Mouse (Mus musculus): ENCODE data around the gene Gcsam. TPM values are rescaled to one million over a fixed set of nuclear protein-coding genes. Genes with fewer than 3 reads are reported as not detected.

Gene Gcsam
- polyA plus RNA-seq, 1 experiment from 2014 or later = not detected

- Histone ChIP-seq H3K27me3 (no peaks in the 10 kb centered on the region), H3K9ac (no peak overlapping the region), H3K9me3 (replicated peaks) (no peaks in the 10 kb centered on the region; the same call in 1 of the 2 replicates), H3K4me3 (no peak overlapping the region), H3K4me2 (replicated peaks) (no peak overlapping the region), H3K27ac (no peak overlapping the region), H3K36me3 (no peaks in the 10 kb centered on the region), H3K4me1 (no peaks in the 10 kb centered on the region)
- 91% methylated on average over 2 of the region's 2 CpGs for WGBS
- no peak for ATAC-seq (ENCODE audit: low FRiP score)
These were observed 14.6 kb downstream of the Gcsam start for GRCm38 (mm10) chr16:45624791-45625190.

- no peak for ATAC-seq (ENCODE audit: low FRiP score)
- H3K27ac ChIP-seq = no peak overlapping the region
- H3K9ac ChIP-seq = no peak overlapping the region
- WGBS = 78% methylated on average over 2 of the region's 2 CpGs
- no peaks in the 10 kb centered on the region; the same call in 1 of the 2 replicates for H3K9me3 ChIP-seq (replicated peaks)
- no peaks in the 10 kb centered on the region for H3K36me3 ChIP-seq
- no peak overlapping the region for H3K4me3 ChIP-seq
- no peak overlapping the region for H3K4me2 ChIP-seq (replicated peaks)
- no peaks in the 10 kb centered on the region for H3K27me3 ChIP-seq
- H3K4me1 ChIP-seq = no peaks in the 10 kb centered on the region
These were observed 15.2 kb downstream of the Gcsam start for GRCm38 (mm10) chr16:45625342-45625741.

GRCm38 (mm10) chr16:45629497-45630105, 19.4 kb downstream of the Gcsam start:
- ATAC-seq (ENCODE audit: low FRiP score) = 0 out of 2 replicates have a peak, but pooled peaks have one; percentile 38
- Histone ChIP-seq H3K9ac (no peak overlapping the region), H3K4me2 (replicated peaks) (no peak overlapping the region), H3K36me3 (no peaks in the 10 kb centered on the region), H3K27me3 (no peaks in the 10 kb centered on the region), H3K9me3 (replicated peaks) (no peaks in the 10 kb centered on the region; the same call in 1 of the 2 replicates), H3K27ac (no peak overlapping the region), H3K4me1 (no peaks in the 10 kb centered on the region), H3K4me3 (no peak overlapping the region)
- WGBS = 81% methylated on average over 8 of the region's 8 CpGs

- Histone ChIP-seq H3K36me3 (no peaks in the 10 kb centered on the region), H3K4me1 (no peaks in the 10 kb centered on the region), H3K4me3 (no peak overlapping the region), H3K4me2 (replicated peaks) (no peak overlapping the region), H3K27ac (no peak overlapping the region), H3K27me3 (no peaks in the 10 kb centered on the region), H3K9ac (no peak overlapping the region), H3K9me3 (replicated peaks) (no peaks in the 10 kb centered on the region; the same call in 1 of the 2 replicates)
- ATAC-seq (ENCODE audit: low FRiP score) = peak; percentile 75
- 55% methylated on average over 5 of the region's 5 CpGs for WGBS
These were observed 20.3 kb downstream of the Gcsam start for GRCm38 (mm10) chr16:45630347-45630960.

- WGBS = 85% methylated on average over 4 of the region's 4 CpGs
- no peak for ATAC-seq (ENCODE audit: low FRiP score)
These were observed 22.2 kb downstream of the Gcsam start for GRCm38 (mm10) chr16:45632420-45632819.

GRCm38 (mm10) chr16:45635826-45636225, 25.6 kb downstream of the Gcsam start:
- WGBS = 89% methylated on average over 2 of the region's 2 CpGs
- H3K9ac ChIP-seq = no peak overlapping the region
- H3K4me1 ChIP-seq = no peaks in the 10 kb centered on the region
- no peaks in the 10 kb centered on the region for H3K9me3 ChIP-seq (replicated peaks)
- no peak for ATAC-seq (ENCODE audit: low FRiP score)
- H3K27ac ChIP-seq = no peak overlapping the region
- H3K36me3 ChIP-seq = no peaks in the 10 kb centered on the region
- H3K27me3 ChIP-seq = no peaks in the 10 kb centered on the region
- H3K4me3 ChIP-seq = no peak overlapping the region
- no peak overlapping the region for H3K4me2 ChIP-seq (replicated peaks)

More at GRCm38 (mm10) chr16:45632420-45632819, 22.2 kb downstream of the Gcsam start:
- no peaks in the 10 kb centered on the region for H3K36me3 ChIP-seq
- no peaks in the 10 kb centered on the region for H3K4me1 ChIP-seq
- H3K4me3 ChIP-seq = no peak overlapping the region
- no peaks in the 10 kb centered on the region for H3K27me3 ChIP-seq
- no peaks in the 10 kb centered on the region for H3K9me3 ChIP-seq (replicated peaks)
- no peak overlapping the region for H3K4me2 ChIP-seq (replicated peaks)
- H3K27ac ChIP-seq = no peak overlapping the region
- H3K9ac ChIP-seq = no peak overlapping the region

- no peak overlapping the region for H3K4me2 ChIP-seq (replicated peaks)
- no peaks in the 10 kb centered on the region for H3K4me1 ChIP-seq
- no peaks in the 10 kb centered on the region for H3K36me3 ChIP-seq
- ATAC-seq (ENCODE audit: low FRiP score) = no peak
- H3K9ac ChIP-seq = no peak overlapping the region
- no peaks in the 10 kb centered on the region for H3K27me3 ChIP-seq
- no peak overlapping the region for H3K4me3 ChIP-seq
- H3K9me3 ChIP-seq (replicated peaks) = no peaks in the 10 kb centered on the region
- 82% methylated on average over 10 of the region's 10 CpGs for WGBS
- H3K27ac ChIP-seq = no peak overlapping the region
These were observed 30.0 kb downstream of the Gcsam start for GRCm38 (mm10) chr16:45640070-45640762.

- Histone ChIP-seq H3K9me3 (replicated peaks) (no peaks in the 10 kb centered on the region), H3K4me2 (replicated peaks) (no peak overlapping the region), H3K36me3 (no peaks in the 10 kb centered on the region), H3K4me1 (no peaks in the 10 kb centered on the region), H3K4me3 (no peak overlapping the region), H3K9ac (no peak overlapping the region), H3K27me3 (no peaks in the 10 kb centered on the region), H3K27ac (no peak overlapping the region)
- ATAC-seq (ENCODE audit: low FRiP score) = no peak
- 80% methylated on average over 3 of the region's 3 CpGs for WGBS
These were observed 31.1 kb downstream of the Gcsam start for GRCm38 (mm10) chr16:45641301-45641700.

- no peak overlapping the region for H3K9ac ChIP-seq
- no peaks in the 10 kb centered on the region for H3K27me3 ChIP-seq
- no peak overlapping the region for H3K4me3 ChIP-seq
- H3K36me3 ChIP-seq = no peaks in the 10 kb centered on the region
- H3K9me3 ChIP-seq (replicated peaks) = no peaks in the 10 kb centered on the region
- no peak overlapping the region for H3K4me2 ChIP-seq (replicated peaks)
- no peaks in the 10 kb centered on the region for H3K4me1 ChIP-seq
- no peak overlapping the region for H3K27ac ChIP-seq
- ATAC-seq (ENCODE audit: low FRiP score) = no peak
- WGBS = 84% methylated on average over 3 of the region's 3 CpGs
These were observed 33.8 kb downstream of the Gcsam start for GRCm38 (mm10) chr16:45643944-45644343.

GRCm38 (mm10) chr16:45644380-45644779, 34.2 kb downstream of the Gcsam start:
- Histone ChIP-seq H3K9me3 (replicated peaks) (no peaks in the 10 kb centered on the region), H3K4me1 (no peaks in the 10 kb centered on the region), H3K27ac (no peak overlapping the region), H3K4me2 (replicated peaks) (no peak overlapping the region), H3K27me3 (no peaks in the 10 kb centered on the region), H3K36me3 (no peaks in the 10 kb centered on the region), H3K4me3 (no peak overlapping the region), H3K9ac (no peak overlapping the region)
- WGBS = 75% methylated on average over 6 of the region's 6 CpGs
- ATAC-seq (ENCODE audit: low FRiP score) = no peak

GRCm38 (mm10) chr16:45651497-45651896, 41.3 kb downstream of the Gcsam start:
- no peak overlapping the region for H3K9ac ChIP-seq
- H3K36me3 ChIP-seq = no peaks in the 10 kb centered on the region
- peaks cover 18% of the 10 kb centered on the region for H3K27me3 ChIP-seq
- H3K4me2 ChIP-seq (replicated peaks) = no peak overlapping the region
- no peaks in the 10 kb centered on the region for H3K9me3 ChIP-seq (replicated peaks)
- ATAC-seq (ENCODE audit: low FRiP score) = no peak
- H3K4me3 ChIP-seq = no peak overlapping the region
- H3K4me1 ChIP-seq = peaks cover 8% of the 10 kb centered on the region
- no peak overlapping the region for H3K27ac ChIP-seq
- 83% methylated on average over 2 of the region's 2 CpGs for WGBS

GRCm38 (mm10) chr16:45653009-45653933, 43.1 kb downstream of the Gcsam start:
- H3K36me3 ChIP-seq = no peaks in the 10 kb centered on the region
- WGBS = 16% methylated on average over 17 of the region's 17 CpGs
- ATAC-seq (ENCODE audit: low FRiP score) = no peak
- H3K9ac ChIP-seq = no peak overlapping the region
- peaks cover 18% of the 10 kb centered on the region for H3K27me3 ChIP-seq
- peaks cover 8% of the 10 kb centered on the region for H3K4me1 ChIP-seq
- H3K4me3 ChIP-seq = peak overlapping the region; percentile 25
- peak overlapping the region; percentile 57 for H3K4me2 ChIP-seq (replicated peaks)
- H3K27ac ChIP-seq = no peak overlapping the region
- no peaks in the 10 kb centered on the region for H3K9me3 ChIP-seq (replicated peaks)

Measured in hindbrain, embryonic 12.5 days (tissue).